Comparison of ENCODE assay signal across 1 mouse cellular context in genomic region chr4:147935904-147936303, GRCm38 (mm10).
TF ChIP-seq lines count a peak whose summit lies in the region.

No protein-coding gene starts in this region.

TF ChIP-seq in MEL, 35 proteins besides CTCF, POLR2A, EP300 and RAD21 (continued from another document):
- TF ChIP-seq TCF12 (IDR thresholded peaks at IDR 0.05; ENCODE audit: low read depth, low read length) (no peak), POLR2AphosphoS2 (IDR thresholded peaks at IDR 0.05; ENCODE audit: low read length) (no peak), POLR2AphosphoS5 (IDR thresholded peaks at IDR 0.05; ENCODE audit: borderline replicate concordance, low read depth, low read length) (no peak)
